Mouse (Mus musculus): ENCODE results near the gene Olfr93.
"Not testable (repeated sequence)": the region's sequence is repeated elsewhere in the genome, so short reads cannot be mapped to it uniquely, and the experiment has no call there.

DNA sequence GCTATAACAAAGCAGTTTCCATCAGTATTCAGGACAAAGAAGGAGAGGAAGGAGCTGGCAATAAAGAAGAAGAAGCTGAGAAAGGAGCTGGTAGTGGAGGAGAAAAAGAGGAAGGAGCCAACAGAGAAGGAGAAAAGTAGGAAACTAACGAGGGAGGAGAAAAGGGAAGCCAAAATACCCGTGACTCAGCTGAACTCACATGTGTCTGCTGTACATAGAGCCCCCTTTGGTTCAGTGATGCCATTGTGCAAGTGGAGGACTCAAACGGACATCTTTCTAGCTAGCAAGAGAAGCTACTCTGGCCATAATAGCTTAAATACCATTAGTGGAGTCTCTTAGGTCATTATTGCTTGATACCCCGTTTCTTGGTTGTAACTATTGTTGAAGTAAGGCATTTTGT lies 29.9 kb downstream of the Olfr93 start:
- TF ChIP-seq EP300, CTCF (IDR thresholded peaks at IDR 0.05; ENCODE audit: low read depth): not testable (repeated sequence)

Measured in liver, postnatal 0 days (tissue).